Comparison of ENCODE assay signal across 12 mouse cellular contexts in the genomic region with DNA sequence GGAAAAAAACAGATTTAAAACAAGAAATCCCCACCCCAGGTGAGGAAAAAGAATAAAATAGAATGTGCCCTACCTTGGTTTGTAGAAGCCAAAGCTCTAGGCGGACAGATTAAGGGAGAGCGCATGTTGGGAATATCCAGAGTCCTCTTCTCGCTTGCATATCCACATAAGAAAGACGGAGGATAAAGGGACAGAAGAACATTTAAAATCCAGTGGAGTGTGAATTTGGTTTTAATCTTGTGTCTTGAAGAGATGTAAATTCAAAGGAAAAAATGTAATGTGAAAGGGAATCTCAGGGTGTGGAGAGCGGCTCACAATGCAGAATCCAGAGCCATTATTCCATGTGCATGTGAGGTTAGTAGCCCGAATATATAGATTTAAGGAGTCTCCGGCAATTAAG. TPM values are rescaled to one million over a fixed set of nuclear protein-coding genes. Genes with fewer than 3 reads are reported as not detected.
DNase-seq lines count a peak whose midpoint lies in the region; ATAC-seq and TF ChIP-seq lines count a peak whose summit lies in the region.
"Had no signal": no experiment of that assay in that cellular context is flagged by ENCODE, and none has a peak within 500 bp of the region (broad histone marks: within the 10 kb centered on the region; RNA-seq: fewer than 3 reads in every experiment).

No protein-coding gene starts in this region.

- H3K36me3 ChIP-seq in intestine, embryonic 14.5 days (ENCODE audit: control insufficient read depth, insufficient read depth, low read length) = no peaks in the 10 kb centered on the region
- H3K36me3 ChIP-seq in intestine, embryonic 16.5 days (ENCODE audit: control insufficient read depth, insufficient read depth, low read length) = no peaks in the 10 kb centered on the region
- H3K36me3 ChIP-seq in embryonic facial prominence, embryonic 10.5 days (replicated peaks) = no peaks in the 10 kb centered on the region
- no peaks in the 10 kb centered on the region for H3K36me3 ChIP-seq in forebrain, postnatal 0 days (ENCODE audit: insufficient read depth)
- no peaks in the 10 kb centered on the region for H3K36me3 ChIP-seq in midbrain, embryonic 13.5 days

- TF ChIP-seq CTCF in forebrain, postnatal 0 days (IDR thresholded peaks at IDR 0.05; ENCODE audit: low read depth) = no peak

- no peak for ATAC-seq in intestine, embryonic 14.5 days (replicated peaks; ENCODE audit: low FRiP score, low TSS enrichment, low read depth)
- ATAC-seq in intestine, embryonic 16.5 days = no peak
- no peak for ATAC-seq in forebrain, postnatal 0 days
- ATAC-seq in midbrain, embryonic 13.5 days = no peak

- no peaks in the 10 kb centered on the region for H3K9me3 ChIP-seq in intestine, embryonic 14.5 days (ENCODE audit: control insufficient read depth, low read length)
- no peaks in the 10 kb centered on the region for H3K9me3 ChIP-seq in intestine, embryonic 16.5 days (ENCODE audit: control insufficient read depth, low read length)
- no peaks in the 10 kb centered on the region for H3K9me3 ChIP-seq in embryonic facial prominence, embryonic 10.5 days
- no peaks in the 10 kb centered on the region for H3K9me3 ChIP-seq in forebrain, postnatal 0 days (ENCODE audit: low read length)
- H3K9me3 ChIP-seq in midbrain, embryonic 13.5 days = no peaks in the 10 kb centered on the region

- peak overlapping the region; percentile 86; the same call in 1 of the 2 replicates for H3K4me2 ChIP-seq in intestine, embryonic 14.5 days (ENCODE audit: low read length)
- no peak overlapping the region for H3K4me2 ChIP-seq in intestine, embryonic 16.5 days (ENCODE audit: low read depth, low read length)
- peak overlapping the region; percentile 51 for H3K4me2 ChIP-seq in forebrain, postnatal 0 days (ENCODE audit: low read depth)
- H3K4me2 ChIP-seq in midbrain, embryonic 13.5 days (replicated peaks) = peak overlapping the region; percentile 84

- no peak overlapping the region for H3K9ac ChIP-seq in intestine, embryonic 14.5 days (ENCODE audit: low read length)
- H3K9ac ChIP-seq in intestine, embryonic 16.5 days (ENCODE audit: low read depth, low read length) = no peak overlapping the region
- H3K9ac ChIP-seq in forebrain, postnatal 0 days = peak overlapping the region; percentile 92
- H3K9ac ChIP-seq in midbrain, embryonic 13.5 days (replicated peaks) = peak overlapping the region; percentile 75

- H3K27ac ChIP-seq in intestine, embryonic 14.5 days (ENCODE audit: low read depth) = no peak overlapping the region
- H3K27ac ChIP-seq in intestine, embryonic 16.5 days (ENCODE audit: low read length) = no peak overlapping the region
- H3K27ac ChIP-seq in embryonic facial prominence, embryonic 10.5 days (replicated peaks) = no peak overlapping the region
- H3K27ac ChIP-seq in forebrain, postnatal 0 days (ENCODE audit: low read depth, low read length) = peak overlapping the region; percentile 95
- peak overlapping the region; percentile 90 for H3K27ac ChIP-seq in midbrain, embryonic 13.5 days

- no peak overlapping the region for H3K4me3 ChIP-seq in intestine, embryonic 14.5 days (ENCODE audit: low read depth, low read length)
- H3K4me3 ChIP-seq in intestine, embryonic 16.5 days (ENCODE audit: low read length) = no peak overlapping the region
- H3K4me3 ChIP-seq in embryonic facial prominence, embryonic 10.5 days = peak overlapping the region; percentile 66; the same call in 1 of the 2 replicates
- peak overlapping the region; percentile 64 for H3K4me3 ChIP-seq in forebrain, postnatal 0 days (ENCODE audit: low read depth, low read length)
- peak overlapping the region; percentile 59 for H3K4me3 ChIP-seq in midbrain, embryonic 13.5 days (replicated peaks)
- H3K4me3 ChIP-seq: myocyte had no signal

- peaks cover 36% of the 10 kb centered on the region for H3K27me3 ChIP-seq in intestine, embryonic 14.5 days (replicated peaks; ENCODE audit: control insufficient read depth, insufficient read depth, low read length)
- peaks cover 21% of the 10 kb centered on the region for H3K27me3 ChIP-seq in intestine, embryonic 16.5 days (replicated peaks; ENCODE audit: control insufficient read depth, insufficient read depth, low read length)
- peaks cover 65% of the 10 kb centered on the region for H3K27me3 ChIP-seq in embryonic facial prominence, embryonic 10.5 days (replicated peaks; ENCODE audit: low read depth, poor library complexity, severe bottlenecking)
- H3K27me3 ChIP-seq in forebrain, postnatal 0 days (ENCODE audit: insufficient read depth, low read length) = no peaks in the 10 kb centered on the region
- peaks cover 8% of the 10 kb centered on the region; the same call in 1 of the 2 replicates for H3K27me3 ChIP-seq in midbrain, embryonic 13.5 days

- DNase-seq in intestine, embryonic 14.5 days (ENCODE audit: low spot score) = no peak
- no peak for DNase-seq in embryonic facial prominence, embryonic 10.5 days (ENCODE audit: low spot score)
- peak; percentile 56 for DNase-seq in forebrain, postnatal 0 days
- DNase-seq in c-Kit-positive CD71-positive TER-119-positive erythroid progenitor cells, embryonic 14.5 days (ENCODE audit: low spot score) = no peak
- DNase-seq in left cerebral cortex, adult 11 months (ENCODE audit: low spot score) = no peak
- no peak for DNase-seq in frontal cortex, postnatal 10 days (ENCODE audit: low spot score in 2 of 2)
- DNase-seq: heart, postnatal 36 days; thymus, postnatal 14 days had no signal

- WGBS in intestine, embryonic 14.5 days = 27% methylated on average over 7 of the region's 7 CpGs
- 34% methylated on average over 7 of the region's 7 CpGs for WGBS in intestine, embryonic 16.5 days
- 19% methylated on average over 7 of the region's 7 CpGs for WGBS in embryonic facial prominence, embryonic 10.5 days
- WGBS in forebrain, postnatal 0 days = 23% methylated on average over 7 of the region's 7 CpGs
- WGBS in midbrain, embryonic 13.5 days = 12% methylated on average over 7 of the region's 7 CpGs

- H3K4me1 ChIP-seq in intestine, embryonic 14.5 days (replicated peaks; ENCODE audit: control insufficient read depth, insufficient read depth, low read length) = 0 out of 2 replicates have a peak, but pooled peaks cover 8% of the 10 kb centered on the region
- peaks cover 10% of the 10 kb centered on the region for H3K4me1 ChIP-seq in intestine, embryonic 16.5 days (ENCODE audit: control insufficient read depth, insufficient read depth, low read length)
- H3K4me1 ChIP-seq in embryonic facial prominence, embryonic 10.5 days = peaks cover 19% of the 10 kb centered on the region
- peaks cover 7% of the 10 kb centered on the region for H3K4me1 ChIP-seq in forebrain, postnatal 0 days (ENCODE audit: insufficient read depth)
- peaks cover 27% of the 10 kb centered on the region; the same call in 1 of the 2 replicates for H3K4me1 ChIP-seq in midbrain, embryonic 13.5 days (replicated peaks)

RNA-seq across cellular contexts. Expression of gene Grin2b, which starts 2.0 kb away (rescaled TPM):
- 0.77 and 1.2 TPM in 2 replicates for polyA plus RNA-seq in intestine, embryonic 14.5 days (2014; fragmentation: Nextera tagmentation; extraction: Ambion mirVana)
- polyA plus RNA-seq in intestine, embryonic 16.5 days (2015; fragmentation: Nextera tagmentation; extraction: Ambion mirVana) = 0.05 TPM in 1 of 2 replicates, not detected in the other
- 0.02 TPM in 1 of 2 replicates, not detected in the other for polyA plus RNA-seq in embryonic facial prominence, embryonic 10.5 days (2016; fragmentation: Nextera tagmentation; extraction: Ambion mirVana)
- total RNA-seq in forebrain, postnatal 0 days (2014; rRNA removed) = 57.9 and 66.6 TPM in 2 replicates
- 62.5 and 102 TPM in 2 replicates for polyA plus RNA-seq in forebrain, postnatal 0 days (2015; fragmentation: Nextera tagmentation; extraction: Ambion mirVana)
- 40.1 and 43.2 TPM in 2 replicates for polyA plus RNA-seq in midbrain, embryonic 13.5 days (2015; fragmentation: Nextera tagmentation; extraction: Ambion mirVana)
- total RNA-seq: heart, postnatal 36 days had no signal
- polyA plus RNA-seq: liver, embryonic 16.5 days; myocyte had no signal

Comparison
In these comparisons a context has a peak if more than half of its experiments do, and no peak if none do; other contexts are left out.
1. H3K27ac ChIP-seq: peak in forebrain, postnatal 0 days (single experiment) and midbrain, embryonic 13.5 days (single experiment); none in intestine, embryonic 14.5 days (single experiment), intestine, embryonic 16.5 days (single experiment) and embryonic facial prominence, embryonic 10.5 days (single experiment).
2. H3K4me3 ChIP-seq: peak in embryonic facial prominence, embryonic 10.5 days (single experiment), forebrain, postnatal 0 days (single experiment) and midbrain, embryonic 13.5 days (single experiment); none in intestine, embryonic 14.5 days (single experiment) and intestine, embryonic 16.5 days (single experiment).
3. H3K9ac ChIP-seq: peak in forebrain, postnatal 0 days (single experiment) and midbrain, embryonic 13.5 days (single experiment); none in intestine, embryonic 14.5 days (single experiment) and intestine, embryonic 16.5 days (single experiment).
4. RNA of gene Grin2b, which starts 2.0 kb away (polyA plus RNA-seq): 62.5 to 102 TPM in forebrain, postnatal 0 days and 40.1 to 43.2 TPM in midbrain, embryonic 13.5 days; 0.77 to 1.2 TPM in intestine, embryonic 14.5 days, 0.02 TPM in embryonic facial prominence, embryonic 10.5 days and 0.05 TPM in intestine, embryonic 16.5 days; every median in the first group is over 10 times any median in the second.